Mouse (Mus musculus): ENCODE results near the gene Gan. TPM values are rescaled to one million over a fixed set of nuclear protein-coding genes. Genes with fewer than 3 reads are reported as not detected.

Gene Gan
- polyA plus RNA-seq, 1 experiment from 2014 or later: 2.6 TPM

DNA sequence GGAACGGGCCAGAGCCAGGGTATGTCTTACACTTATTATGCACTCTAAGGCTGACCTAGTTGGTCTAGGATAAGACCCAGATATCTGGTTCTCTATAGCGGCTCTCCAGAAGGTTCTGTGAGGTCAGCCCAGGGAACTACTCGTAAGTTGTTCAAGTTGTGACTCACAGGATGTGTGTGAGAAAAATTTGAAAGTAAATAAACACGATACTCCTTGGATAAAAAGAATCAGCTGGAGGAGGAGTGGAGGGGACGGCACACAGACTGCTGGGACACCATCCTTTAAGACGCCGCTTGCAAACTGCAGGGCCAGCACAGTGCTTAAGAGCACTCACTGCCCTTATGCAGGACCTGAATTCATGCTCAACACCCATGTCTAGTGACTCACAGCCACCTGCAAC lies 19.3 kb downstream of the Gan start:
- ChIA-PET CTCF (interaction anchor here (2.6 kb wide), 1 partner anchor 17 kb away, joined by 8 read pairs; no protein-coding TSS in a partner anchor), POLR2A (no interaction called here)
- DNase-seq (ENCODE audit: low read depth, low spot score): no peak
- no peak for ATAC-seq
- no peak for TF ChIP-seq CTCF (IDR thresholded peaks at IDR 0.05)
- no peaks in the 10 kb centered on the region for H3K27me3 ChIP-seq
- in situ Hi-C loops (cut with MboI; ENCODE audit: low pct_unique_long_range_greater_than_20kb): no loop called here

- CTCF ChIA-PET: interaction anchor here (1.9 to 2.6 kb wide), 2 partner anchors 18 to 70 kb away, joined by 8 to 9 read pairs; no protein-coding TSS in a partner anchor
- in situ Hi-C loops (cut with MboI; ENCODE audit: low pct_unique_long_range_greater_than_20kb): no loop called here
- no peaks in the 10 kb centered on the region for H3K27me3 ChIP-seq
- DNase-seq (ENCODE audit: low read depth, low spot score) (no peak), ATAC-seq (no peak)
- POLR2A ChIA-PET: no interaction called here
- TF ChIP-seq CTCF (IDR thresholded peaks at IDR 0.05): no peak
Observed at GRCm38 (mm10) chr8:117178039-117178438, 20.1 kb downstream of the Gan start.

DNA sequence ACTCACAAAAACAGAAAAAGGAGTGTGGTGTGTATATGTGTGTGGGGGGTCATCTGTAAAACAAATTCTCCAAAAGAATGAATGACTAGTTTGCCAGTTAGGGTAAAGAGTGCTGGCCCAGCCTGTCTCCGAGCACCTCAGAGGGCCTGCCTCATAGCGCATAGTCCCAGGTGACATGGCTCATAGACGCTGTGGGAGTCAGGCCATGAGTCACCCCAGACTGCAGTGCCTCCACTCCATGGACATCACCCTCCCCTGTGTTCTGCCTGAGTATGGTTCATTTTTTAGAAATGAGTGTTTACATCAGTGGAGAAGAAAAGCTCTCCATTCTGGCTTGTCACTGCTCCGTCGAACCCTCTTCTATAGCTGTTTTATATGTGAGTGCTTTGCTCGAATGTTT lies 20.7 kb downstream of the Gan start:
- no peaks in the 10 kb centered on the region for H3K27me3 ChIP-seq
- no peak for TF ChIP-seq CTCF (IDR thresholded peaks at IDR 0.05)
- peak; percentile 95 for ATAC-seq
- ChIA-PET CTCF (interaction anchor here (0.8 to 2.6 kb wide), 3 partner anchors 18 to 110 kb away, joined by 3 to 9 read pairs (median 8); no protein-coding TSS in a partner anchor), POLR2A (no interaction called here)
- in situ Hi-C loops (cut with MboI; ENCODE audit: low pct_unique_long_range_greater_than_20kb): no loop called here
- peak; percentile 44 for DNase-seq (ENCODE audit: low read depth, low spot score)

GRCm38 (mm10) chr8:117182746-117183145 lies 24.8 kb downstream of the Gan start:
- in situ Hi-C loops (cut with MboI; ENCODE audit: low pct_unique_long_range_greater_than_20kb): no loop called here
- DNase-seq (ENCODE audit: low read depth, low spot score) (no peak), ATAC-seq (no peak)
- TF ChIP-seq CTCF (IDR thresholded peaks at IDR 0.05): no peak
- POLR2A ChIA-PET: no interaction called here
- H3K27me3 ChIP-seq: no peaks in the 10 kb centered on the region
- CTCF ChIA-PET: interaction anchor here (1.5 kb wide), 1 partner anchor 8 kb away, joined by 5 read pairs; no protein-coding TSS in a partner anchor

DNA sequence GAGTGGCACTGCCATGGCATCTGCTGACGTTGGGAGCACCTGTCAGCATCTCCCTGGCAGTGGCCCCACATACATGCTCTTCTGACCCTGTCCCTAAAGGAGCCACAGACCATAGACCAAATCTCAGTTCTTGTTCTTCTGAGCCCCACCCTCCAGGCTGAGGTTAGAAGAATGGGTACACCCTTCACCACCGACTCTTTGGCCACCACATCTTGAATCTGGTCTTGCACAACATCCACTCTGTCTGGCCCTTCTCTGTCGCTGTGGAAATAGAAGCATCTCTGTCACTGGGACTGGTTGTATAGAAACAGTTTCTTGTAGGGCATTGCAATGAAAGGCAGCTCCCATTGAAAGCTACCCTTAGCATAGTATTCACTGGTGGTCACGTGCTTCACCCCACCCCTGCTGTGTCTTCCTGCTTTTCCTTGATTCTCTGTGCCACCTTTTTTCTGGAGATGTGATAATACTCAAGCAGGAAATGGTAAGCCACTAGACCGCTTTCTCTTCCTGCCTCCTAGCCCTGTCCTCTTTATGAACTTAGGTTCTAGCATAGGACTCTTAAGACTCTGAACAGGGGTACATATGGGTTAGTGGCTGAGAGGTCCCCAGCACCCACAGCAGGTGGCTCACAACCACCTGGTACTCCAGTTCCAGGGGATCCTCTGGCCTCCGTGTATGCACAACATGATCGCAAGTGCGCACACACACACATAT lies 25.9 kb downstream of the Gan start:
- no peaks in the 10 kb centered on the region for H3K27me3 ChIP-seq
- CTCF ChIA-PET: no interaction called here
- POLR2A ChIA-PET: no interaction called here
- ATAC-seq: no peak
- no peak for DNase-seq (ENCODE audit: low read depth, low spot score)
- TF ChIP-seq CTCF (IDR thresholded peaks at IDR 0.05): no peak
- in situ Hi-C loops (cut with MboI; ENCODE audit: low pct_unique_long_range_greater_than_20kb): no loop called here

DNA sequence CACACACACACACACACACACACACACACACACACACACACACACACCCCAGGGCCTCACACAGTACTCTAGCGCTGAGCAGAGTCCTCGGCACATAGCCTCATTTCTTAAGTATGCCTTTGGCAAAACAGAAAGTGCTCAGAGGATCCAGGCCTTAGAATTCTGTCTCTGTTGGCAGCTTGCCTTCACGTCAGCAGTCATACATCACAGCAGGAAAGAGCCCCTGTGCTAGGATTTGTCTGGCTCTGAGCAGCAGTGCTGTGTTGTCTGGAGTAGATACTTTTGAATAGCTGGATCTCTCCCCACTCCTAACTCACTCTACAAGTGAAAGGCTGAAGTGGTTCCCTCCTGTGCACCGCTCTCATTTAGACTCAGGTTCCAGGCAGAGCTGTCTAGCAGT lies 36.4 kb downstream of the Gan start:
- CTCF ChIA-PET: no interaction called here
- in situ Hi-C loops (cut with MboI; ENCODE audit: low pct_unique_long_range_greater_than_20kb): no loop called here
- DNase-seq (ENCODE audit: low read depth, low spot score) (no peak), ATAC-seq (no peak)
- POLR2A ChIA-PET: no interaction called here
- H3K27me3 ChIP-seq: no peaks in the 10 kb centered on the region
- TF ChIP-seq CTCF (IDR thresholded peaks at IDR 0.05): no peak

DNA sequence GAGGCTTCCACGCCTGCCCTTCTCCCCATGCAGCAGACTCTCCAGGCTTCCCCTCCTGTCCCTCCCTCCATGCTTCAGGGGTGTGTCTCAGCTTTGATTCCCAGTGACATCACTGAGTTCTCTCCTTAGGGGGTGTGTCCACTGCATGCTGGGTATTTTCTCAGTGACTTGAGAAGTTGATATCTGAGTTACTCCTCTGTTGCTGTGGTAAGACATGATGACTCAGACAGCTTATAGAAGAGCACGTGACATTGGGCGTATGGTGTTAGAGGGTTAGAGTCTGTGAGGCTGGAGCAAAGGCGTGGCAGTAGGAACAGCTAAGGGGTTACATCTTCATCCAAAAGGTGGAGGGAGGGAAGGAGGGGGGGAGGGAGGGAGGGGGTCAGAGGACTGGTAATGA lies 38.7 kb downstream of the Gan start:
- DNase-seq (ENCODE audit: low read depth, low spot score): no peak
- no peak for ATAC-seq
- TF ChIP-seq CTCF (IDR thresholded peaks at IDR 0.05): no peak
- in situ Hi-C loops (cut with MboI; ENCODE audit: low pct_unique_long_range_greater_than_20kb): no loop called here
- no peaks in the 10 kb centered on the region for H3K27me3 ChIP-seq
- ChIA-PET CTCF (no interaction called here), POLR2A (no interaction called here)

- in situ Hi-C loops (cut with MboI; ENCODE audit: low pct_unique_long_range_greater_than_20kb): no loop called here
- ATAC-seq (no peak), DNase-seq (ENCODE audit: low read depth, low spot score) (no peak)
- ChIA-PET POLR2A (no interaction called here), CTCF (no interaction called here)
- TF ChIP-seq CTCF (IDR thresholded peaks at IDR 0.05): no peak
- no peaks in the 10 kb centered on the region for H3K27me3 ChIP-seq
Observed at GRCm38 (mm10) chr8:117197551-117197950, 39.6 kb downstream of the Gan start.

- DNase-seq (ENCODE audit: low read depth, low spot score) (no peak), ATAC-seq (no peak)
- H3K27me3 ChIP-seq: no peaks in the 10 kb centered on the region
- in situ Hi-C loops (cut with MboI; ENCODE audit: low pct_unique_long_range_greater_than_20kb): no loop called here
- TF ChIP-seq CTCF (IDR thresholded peaks at IDR 0.05): no peak
- ChIA-PET CTCF (no interaction called here), POLR2A (interaction anchor here (0.8 kb wide), 1 partner anchor 16 kb away, joined by 3 read pairs; no protein-coding TSS in a partner anchor)
Observed at GRCm38 (mm10) chr8:117198141-117198935, 40.4 kb downstream of the Gan start.

- CTCF ChIA-PET: no interaction called here
- H3K27me3 ChIP-seq: no peaks in the 10 kb centered on the region
- POLR2A ChIA-PET: no interaction called here
- in situ Hi-C loops (cut with MboI; ENCODE audit: low pct_unique_long_range_greater_than_20kb): no loop called here
- TF ChIP-seq CTCF (IDR thresholded peaks at IDR 0.05): no peak
- no peak for DNase-seq (ENCODE audit: low read depth, low spot score)
- no peak for ATAC-seq
Observed at GRCm38 (mm10) chr8:117199658-117200057, 41.7 kb downstream of the Gan start.

DNA sequence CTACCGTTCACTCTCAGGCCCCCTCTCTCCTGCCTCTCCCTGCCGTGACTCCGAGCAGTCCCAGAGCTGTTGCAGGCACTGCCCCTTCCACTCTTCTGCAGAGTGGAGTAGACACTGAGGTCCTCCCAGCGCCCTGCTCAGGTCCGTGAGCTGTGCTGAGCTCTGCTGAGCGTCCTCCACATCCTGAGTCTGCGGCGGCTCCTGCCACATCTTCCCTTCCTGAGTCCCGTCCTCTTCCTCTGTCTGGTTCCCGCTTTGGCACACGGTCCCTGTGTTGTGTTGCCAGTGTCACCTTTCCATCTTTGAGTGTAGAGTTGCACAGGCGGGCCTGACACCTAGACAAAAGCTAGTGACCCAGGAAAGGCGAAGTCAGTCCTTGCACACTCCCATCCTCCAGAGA lies 42.4 kb downstream of the Gan start:
- no peaks in the 10 kb centered on the region for H3K27me3 ChIP-seq
- in situ Hi-C loops (cut with MboI; ENCODE audit: low pct_unique_long_range_greater_than_20kb): no loop called here
- TF ChIP-seq CTCF (IDR thresholded peaks at IDR 0.05): no peak
- DNase-seq (ENCODE audit: low read depth, low spot score): no peak
- ChIA-PET CTCF (no interaction called here), POLR2A (no interaction called here)
- no peak for ATAC-seq

Measured in Patski (cell line).